Mouse (Mus musculus) ES-E14 (cell line): ENCODE results near the gene Ap1s3.

Experiments
- HCFC1 ChIP-seq: IDR thresholded peaks from 2 replicates; pipeline ENCODE4 v1.6.1; 2012; ENCODE audit warnings: low read length, inconsistent platforms, borderline replicate concordance; ENCODE audit not compliant: insufficient read depth
- MAFK ChIP-seq: IDR thresholded peaks from 2 replicates; pipeline ENCODE4 v1.6.1; 2014; ENCODE audit warnings: mild to moderate bottlenecking, low read depth, low read length, inconsistent platforms; ENCODE audit not compliant: insufficient read depth
- ZNF384 ChIP-seq: IDR thresholded peaks from 2 replicates; pipeline ENCODE4 v1.6.1; 2012; ENCODE audit warnings: low read depth, low read length, inconsistent platforms

GRCm38 (mm10) chr1:79697382-79697781 is 25.6 kb upstream of the Ap1s3 start:
- TF ChIP-seq HCFC1 (no peak), MAFK (no peak), ZNF384 (no peak)
